Mouse (Mus musculus): ENCODE measurements around the gene Atp6v0e2.

Atp6v0e2 gene

GRCm38 (mm10) chr6:48578736-48579135, 41.3 kb downstream of the Atp6v0e2 start:
- no peak for DNase-seq

GRCm38 (mm10) chr6:48579215-48579648, 41.8 kb downstream of the Atp6v0e2 start:
- DNase-seq, result no peak

- no peak for DNase-seq
Measured at GRCm38 (mm10) chr6:48581257-48581656, 43.8 kb downstream of the Atp6v0e2 start.

GRCm38 (mm10) chr6:48582037-48582436, 44.6 kb downstream of the Atp6v0e2 start:
- peak; percentile 65 for DNase-seq

GRCm38 (mm10) chr6:48589194-48589750, 51.9 kb downstream of the Atp6v0e2 start, which contains the start of gene Gm45021:
Gene Gm45021 (plus strand): TSS chr6:48589610.
- no peak for DNase-seq
